Mouse (Mus musculus) CD4-positive, CD25-positive, alpha-beta regulatory T cell, adult 9 weeks (primary cell): Measurements from ENCODE around the gene Apopt1. TPM values are rescaled to one million over a fixed set of nuclear protein-coding genes. Genes with fewer than 3 reads are reported as not detected.

Experiments used
- polyA plus RNA-seq: library from polyadenylated mRNA; unstranded; fragments of 100-300 nt; shearing (Covaris generic); gene quantifications from one replicate; pipeline ENCODE4 v1.2.1, GENCODE M21; 2017

Apopt1 gene
- 49.5 TPM for polyA plus RNA-seq

GRCm38 (mm10) chr12:111713004-111713651, at the start of gene Apopt1, which contains the start of gene Bag5:
Gene Apopt1 (plus strand): TSS chr12:111713261.
Gene Bag5 (minus strand): TSS chr12:111713257.

GRCm38 (mm10) chr12:111672176-111672575, 40.9 kb upstream of the Apopt1 start, which contains the start of gene Ckb:
Gene Ckb (minus strand): TSS chr12:111672338.

GRCm38 (mm10) chr12:111677882-111678669, 35.0 kb upstream of the Apopt1 start, which contains the start of gene Trmt61a:
Gene Trmt61a (plus strand): TSS chr12:111678105.

GRCm38 (mm10) chr12:111758381-111759175, 45.5 kb downstream of the Apopt1 start, which contains the start of gene Klc1:
Gene Klc1 (plus strand): TSS chr12:111758849.

Other genes starting within 250 kb of the Apopt1 start
- gene Gm266, start 227.4 kb upstream of the Apopt1 start, polyA plus RNA-seq = not detected
- gene Eif5, start 175.2 kb upstream of the Apopt1 start, polyA plus RNA-seq = 107 TPM
- 14.7 TPM for gene Mark3, start 138.7 kb upstream of the Apopt1 start, polyA plus RNA-seq
- gene Ckb, start 40.9 kb upstream of the Apopt1 start, polyA plus RNA-seq = 41.3 TPM
- 25.4 TPM for gene Trmt61a, start 35.2 kb upstream of the Apopt1 start, polyA plus RNA-seq
- gene Bag5, start within 50 bp of the Apopt1 start, polyA plus RNA-seq = 48.8 TPM
- gene Klc1, start 45.6 kb downstream of the Apopt1 start, polyA plus RNA-seq = 16.4 TPM
- 4.9 TPM for gene Xrcc3, start 100.6 kb downstream of the Apopt1 start, polyA plus RNA-seq
- 9.0 TPM for gene Zfyve21, start 100.9 kb downstream of the Apopt1 start, polyA plus RNA-seq
- gene Ppp1r13b, start 194.8 kb downstream of the Apopt1 start, polyA plus RNA-seq = 4.8 TPM